Mouse (Mus musculus) heart, postnatal 0 days (tissue): ENCODE results near the gene Prnd. TPM values are rescaled to one million over a fixed set of nuclear protein-coding genes. Genes with fewer than 3 reads are reported as not detected.

ENCODE experiments used
- ATAC-seq: fragments of 200-750 bp; cut with Nextera tagmentation; 2 replicates; pipeline ENCODE4 v1.8.0; 2017; ENCODE audit warnings: low read depth, moderate number of reproducible peaks, moderate library complexity; ENCODE audit not compliant: insufficient read depth
- DNase-seq: peaks from one replicate; pipeline ENCODE4 v3.0.0-alpha.2; 2016; ENCODE audit warnings: low spot score
- H3K27ac ChIP-seq: fragments of 300-500 bp; sonication (generic); 2 replicates; pipeline ENCODE4 v1.5.1; 2014; ENCODE audit warnings: low read depth, mild to moderate bottlenecking
- H3K27me3 ChIP-seq: fragments of 300-500 bp; sonication (generic); 2 replicates; pipeline ENCODE4 v1.6.1; 2014; ENCODE audit warnings: low read length, mixed read lengths; ENCODE audit not compliant: control insufficient read depth, insufficient read depth
- H3K36me3 ChIP-seq: fragments of 300-500 bp; sonication (generic); replicated peaks from 2 replicates; pipeline ENCODE4 v1.6.1; 2014; ENCODE audit warnings: low read length, mixed read lengths; ENCODE audit not compliant: control insufficient read depth, insufficient read depth
- H3K4me1 ChIP-seq: fragments of 300-500 bp; sonication (generic); 2 replicates; pipeline ENCODE4 v1.6.1; 2014; ENCODE audit warnings: antibody characterized with exemption; ENCODE audit not compliant: control insufficient read depth, insufficient read depth
- H3K4me2 ChIP-seq: fragments of 300-500 bp; sonication (generic); 2 replicates; pipeline ENCODE4 v1.6.1; 2014; ENCODE audit warnings: low read depth, mild to moderate bottlenecking, low read length, moderate library complexity
- H3K4me3 ChIP-seq: fragments of 300-500 bp; sonication (generic); 2 replicates; pipeline ENCODE4 v1.5.1; 2014; ENCODE audit warnings: low read depth, low read length
- H3K9ac ChIP-seq: fragments of 300-500 bp; sonication (generic); replicated peaks from 2 replicates; pipeline ENCODE4 v1.6.1; 2014; ENCODE audit warnings: low read depth, low read length, mixed read lengths
- H3K9me3 ChIP-seq: fragments of 300-500 bp; sonication (generic); replicated peaks from 2 replicates; pipeline ENCODE4 v1.6.1; 2016; ENCODE audit warnings: low read length; ENCODE audit not compliant: control insufficient read depth
- CTCF ChIP-seq: IDR thresholded peaks from 2 replicates; pipeline ENCODE4 v1.5.1; 2016; ENCODE audit warnings: antibody characterized with exemption, control low read depth, low read depth
- EP300 ChIP-seq: IDR thresholded peaks from 2 replicates; pipeline ENCODE4 v1.6.1; 2016; ENCODE audit warnings: antibody characterized with exemption, low read depth
- WGBS: fragments of 180-500 bp; shearing (Covaris S2); extraction: QIAGEN DNeasy Blood & Tissue Kit; methylation state at CpG from one replicate; pipeline ENCODE4 v1.1.7; 2014; 5-methylcytosine and 5-hydroxymethylcytosine counted together
- polyA plus RNA-seq: library from polyadenylated mRNA; unstranded; fragments of >200 nt; fragmentation: Nextera tagmentation; extraction: Ambion mirVana; gene quantifications from 2 replicates; pipeline ENCODE4 v1.2.1, GENCODE M21; 2015
- total RNA-seq: library from RNA; depleted of rRNA; stranded (reverse); fragments of >200 nt; gene quantifications from 2 replicates; pipeline ENCODE4 v1.2.3, GENCODE M21; 2014; ENCODE audit warnings: low replicate concordance

Prnd gene
- total and polyA plus RNA-seq, 2 experiments from 2014 or later: 9.5 to 16.6 TPM

GRCm38 (mm10) chr2:131995742-131996141 is 45.1 kb downstream of the Prnd start:
- Histone ChIP-seq H3K4me3 (no peak overlapping the region), H3K9ac (no peak overlapping the region), H3K27me3 (no peaks in the 10 kb centered on the region), H3K27ac (no peak overlapping the region), H3K36me3 (peaks cover 17% of the 10 kb centered on the region), H3K4me1 (0 out of 2 replicates have a peak, but pooled peaks cover 8% of the 10 kb centered on the region), H3K4me2 (no peak overlapping the region), H3K9me3 (no peaks in the 10 kb centered on the region)
- TF ChIP-seq EP300 (no peak), CTCF (no peak)
- no peak for DNase-seq
- 85% methylated on average over 12 of the region's 12 CpGs for WGBS
- no peak for ATAC-seq

GRCm38 (mm10) chr2:131996369-131996768 is 45.7 kb downstream of the Prnd start:
- Histone ChIP-seq H3K36me3 (peaks cover 17% of the 10 kb centered on the region), H3K4me2 (no peak overlapping the region), H3K4me1 (0 out of 2 replicates have a peak, but pooled peaks cover 8% of the 10 kb centered on the region), H3K27me3 (no peaks in the 10 kb centered on the region), H3K27ac (no peak overlapping the region), H3K9ac (no peak overlapping the region), H3K9me3 (no peaks in the 10 kb centered on the region), H3K4me3 (no peak overlapping the region)
- ATAC-seq (no peak), DNase-seq (no peak)
- WGBS: 77% methylated on average over 7 of the region's 7 CpGs
- TF ChIP-seq CTCF: no peak

GRCm38 (mm10) chr2:131997356-131997755 is 46.7 kb downstream of the Prnd start:
- H3K27ac ChIP-seq: no peak overlapping the region
- H3K4me2 ChIP-seq: no peak overlapping the region
- no peak for ATAC-seq
- 32% methylated on average over 5 of the region's 5 CpGs for WGBS
- H3K9me3 ChIP-seq: no peaks in the 10 kb centered on the region
- H3K36me3 ChIP-seq: peaks cover 22% of the 10 kb centered on the region
- H3K9ac ChIP-seq: no peak overlapping the region
- DNase-seq: peak; percentile 20
- H3K4me3 ChIP-seq: no peak overlapping the region
- no peaks in the 10 kb centered on the region for H3K4me1 ChIP-seq
- TF ChIP-seq EP300 (no peak), CTCF (no peak)
- H3K27me3 ChIP-seq: no peaks in the 10 kb centered on the region

GRCm38 (mm10) chr2:132001696-132002334 is 51.2 kb downstream of the Prnd start:
- H3K27ac ChIP-seq: no peak overlapping the region

DNA sequence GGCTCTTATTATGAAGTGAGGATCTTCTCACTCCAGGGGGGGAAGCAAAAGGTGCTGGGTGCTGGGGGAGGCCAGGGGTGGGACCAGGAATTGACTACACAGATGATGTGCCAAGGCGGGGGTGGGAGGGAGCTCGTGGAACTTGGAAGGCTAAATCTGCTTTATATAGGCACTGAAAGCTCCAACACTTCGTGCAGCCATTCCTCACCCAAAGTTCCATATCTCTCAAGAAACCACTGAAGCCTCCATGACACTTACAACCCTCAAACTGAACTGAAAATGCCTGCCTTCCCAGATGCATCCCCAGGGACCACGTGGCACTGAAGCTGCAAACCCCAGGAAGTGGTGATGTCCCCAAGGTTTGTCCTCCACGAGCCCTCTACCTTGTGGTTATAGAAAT is 53.3 kb downstream of the Prnd start:
- TF ChIP-seq EP300 (no peak), CTCF (no peak)
- no peak for ATAC-seq

More at GRCm38 (mm10) chr2:132001696-132002334, 51.2 kb downstream of the Prnd start:
- TF ChIP-seq EP300 (no peak), CTCF (no peak)
- Histone ChIP-seq H3K36me3 (peaks cover 13% of the 10 kb centered on the region), H3K27me3 (no peaks in the 10 kb centered on the region), H3K9ac (no peak overlapping the region), H3K4me2 (no peak overlapping the region), H3K9me3 (no peaks in the 10 kb centered on the region), H3K4me3 (no peak overlapping the region), H3K4me1 (peaks cover 9% of the 10 kb centered on the region; the same call in 1 of the 2 replicates)
- DNase-seq: no peak
- no peak for ATAC-seq
- 69% methylated on average over 13 of the region's 13 CpGs for WGBS

More for the DNA sequence above, 53.3 kb downstream of the Prnd start:
- DNase-seq: no peak
- Histone ChIP-seq H3K4me2 (no peak overlapping the region), H3K9ac (no peak overlapping the region), H3K27ac (no peak overlapping the region), H3K4me3 (no peak overlapping the region), H3K27me3 (no peaks in the 10 kb centered on the region), H3K36me3 (peaks cover 17% of the 10 kb centered on the region), H3K9me3 (no peaks in the 10 kb centered on the region), H3K4me1 (peaks cover 14% of the 10 kb centered on the region; the same call in 1 of the 2 replicates)
- 64% methylated on average over 5 of the region's 5 CpGs for WGBS
